Mouse (Mus musculus): ENCODE results near the gene Fbl.
"Not testable (repeated sequence)": the region's sequence is repeated elsewhere in the genome, so short reads cannot be mapped to it uniquely, and the experiment has no call there.

- TF ChIP-seq CTCF (IDR thresholded peaks at IDR 0.05; ENCODE audit: low read depth, low read length); POLR2A (IDR thresholded peaks at IDR 0.05; ENCODE audit: insufficient read depth, low read length); EP300 (IDR thresholded peaks at IDR 0.05; ENCODE audit: insufficient read depth, low read depth, low read length): not testable (repeated sequence)
Measured at GRCm38 (mm10) chr7:28153595-28153994, 15.9 kb upstream of the Fbl start.

Data from ES-Bruce4 (cell line).